Mouse (Mus musculus) stomach, postnatal 0 days (tissue): ENCODE measurements at regions not wholly inside any gene's neighbourhood (a gene's known extent, or its start where the extent isn't known, plus 50 kb on each side); places are given as distances from the start of the nearest gene placed in this dataset.

ENCODE experiments used
- CTCF ChIP-seq: IDR thresholded peaks from 2 replicates; pipeline ENCODE4 v1.5.1; 2016; ENCODE audit warnings: antibody characterized with exemption, low read depth, mild to moderate bottlenecking, moderate library complexity
- EP300 ChIP-seq: optimal IDR thresholded peaks from 2 replicates; pipeline ENCODE3; 2016; ENCODE audit warnings: antibody characterized with exemption

DNA sequence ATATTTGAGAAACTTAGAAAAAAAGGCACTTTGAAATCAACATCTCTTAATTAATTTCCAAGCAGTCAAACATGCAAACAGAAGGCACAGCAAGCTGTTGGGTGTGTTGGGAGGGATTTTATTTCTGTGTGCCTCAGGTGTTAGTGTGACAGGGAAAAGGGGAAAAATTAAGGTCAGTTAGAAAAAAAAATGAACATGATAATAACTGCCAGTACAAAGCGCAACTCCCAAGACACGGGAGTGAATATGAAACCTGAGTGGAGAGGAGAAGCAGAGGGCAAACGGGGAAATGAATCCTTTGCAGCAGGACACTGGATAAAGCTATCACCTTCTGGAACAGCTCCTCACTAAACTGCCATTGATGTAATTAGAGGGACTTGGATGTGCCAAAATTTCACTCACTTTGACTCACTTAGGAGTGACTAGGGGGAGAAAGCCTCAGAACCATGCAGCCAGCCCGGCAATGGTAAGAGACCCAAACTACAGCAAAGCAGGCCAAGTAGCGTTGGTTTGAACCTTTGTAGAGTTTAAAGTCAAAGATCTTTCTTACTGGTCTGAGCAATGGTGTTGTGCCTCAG is 211.0 kb downstream of the Olfr1505 start:
- TF ChIP-seq CTCF (no peak), EP300 (no peak)
